Mouse (Mus musculus): ENCODE results near the gene Sh3bp5l. TPM values are rescaled to one million over a fixed set of nuclear protein-coding genes. Genes with fewer than 3 reads are reported as not detected.
"Not testable (repeated sequence)": the region's sequence is repeated elsewhere in the genome, so short reads cannot be mapped to it uniquely, and the experiment has no call there.

Sh3bp5l gene
- polyA plus RNA-seq, 1 experiment from 2014 or later: 17.0 TPM

GRCm38 (mm10) chr11:58301837-58302754 is 28.4 kb upstream of the Sh3bp5l start:
- no peaks in the 10 kb centered on the region for H3K27me3 ChIP-seq (ENCODE audit: control insufficient read depth, insufficient read depth, low read depth, low read length)
- H3K9me3 ChIP-seq (replicated peaks; ENCODE audit: control insufficient read depth, low read length): no peaks in the 10 kb centered on the region
- no peaks in the 10 kb centered on the region for H3K36me3 ChIP-seq (ENCODE audit: control insufficient read depth, insufficient read depth)
- H3K27ac ChIP-seq (ENCODE audit: low read length): peak overlapping the region; percentile 83
- peak overlapping the region; percentile 72 for H3K9ac ChIP-seq (ENCODE audit: low read depth, low read length)
- peak overlapping the region; percentile 79 for H3K4me2 ChIP-seq (ENCODE audit: low read depth, low read length)
- H3K4me1 ChIP-seq (ENCODE audit: control insufficient read depth, low read depth, low read length): peaks cover 19% of the 10 kb centered on the region
- H3K4me3 ChIP-seq (ENCODE audit: low read depth, low read length): peak overlapping the region; percentile 73
- peak; percentile 85 for ATAC-seq (ENCODE audit: low read depth)
- WGBS (ENCODE audit: insufficient replicate concordance): under 1% methylated on average over 36 of the region's 36 CpGs

DNA sequence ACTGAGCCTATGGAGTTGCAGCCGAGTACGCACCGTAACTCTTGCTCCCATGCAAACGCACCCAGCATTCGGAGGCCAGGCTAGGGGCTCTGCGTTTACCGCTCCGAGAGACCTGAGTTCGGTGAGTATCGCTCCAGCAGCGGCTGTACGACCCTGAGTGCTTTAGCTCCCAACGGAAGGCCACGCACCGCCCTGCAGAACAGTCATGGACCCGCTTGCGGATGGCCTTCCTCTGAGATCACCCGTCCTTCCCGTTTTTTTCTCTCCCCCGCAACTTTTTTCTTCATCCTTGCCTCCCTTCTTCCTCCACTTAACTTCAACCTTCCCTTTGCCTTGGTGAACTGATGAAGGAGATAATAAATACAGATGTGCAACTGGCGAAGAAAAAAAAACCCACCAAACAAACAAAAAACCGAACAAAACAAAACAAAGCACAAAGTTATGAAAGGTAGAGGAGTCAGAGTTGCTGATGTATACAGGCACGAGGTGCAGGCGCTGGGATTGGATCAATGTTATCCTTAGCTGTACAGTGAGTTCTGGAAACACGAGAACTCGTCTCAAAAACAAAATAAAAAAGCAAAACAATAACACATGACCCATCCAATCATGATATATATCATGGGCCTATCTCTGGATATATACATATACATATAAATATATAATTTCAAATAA is 27.6 kb upstream of the Sh3bp5l start:
- H3K4me3 ChIP-seq (ENCODE audit: low read depth, low read length): peak overlapping the region; percentile 73
- peak overlapping the region; percentile 83 for H3K27ac ChIP-seq (ENCODE audit: low read length)
- H3K4me1 ChIP-seq (ENCODE audit: control insufficient read depth, low read depth, low read length): peaks cover 26% of the 10 kb centered on the region
- under 1% methylated on average over 26 of the region's 26 CpGs for WGBS (ENCODE audit: insufficient replicate concordance)
- H3K9ac ChIP-seq (ENCODE audit: low read depth, low read length): peak overlapping the region; percentile 72
- no peaks in the 10 kb centered on the region for H3K36me3 ChIP-seq (ENCODE audit: control insufficient read depth, insufficient read depth)
- H3K9me3 ChIP-seq (replicated peaks; ENCODE audit: control insufficient read depth, low read length): no peaks in the 10 kb centered on the region
- peak overlapping the region; percentile 79 for H3K4me2 ChIP-seq (ENCODE audit: low read depth, low read length)
- ATAC-seq (ENCODE audit: low read depth): no peak; the same call in 1 of the 2 replicates
- H3K27me3 ChIP-seq (ENCODE audit: control insufficient read depth, insufficient read depth, low read depth, low read length): no peaks in the 10 kb centered on the region

- peak overlapping the region; percentile 8; the same call in 1 of the 2 replicates for H3K9ac ChIP-seq (ENCODE audit: low read depth, low read length)
- WGBS (ENCODE audit: insufficient replicate concordance): 46% methylated on average over 7 of the region's 7 CpGs
Observed at GRCm38 (mm10) chr11:58303594-58303993, 26.9 kb upstream of the Sh3bp5l start.

GRCm38 (mm10) chr11:58305299-58305698 is 25.2 kb upstream of the Sh3bp5l start:
- not testable (repeated sequence) for H3K27ac ChIP-seq (ENCODE audit: low read length); H3K36me3 ChIP-seq (ENCODE audit: control insufficient read depth, insufficient read depth); H3K27me3 ChIP-seq (ENCODE audit: control insufficient read depth, insufficient read depth, low read depth, low read length); H3K4me2 ChIP-seq (ENCODE audit: low read depth, low read length); ATAC-seq (ENCODE audit: low read depth); H3K9me3 ChIP-seq (replicated peaks; ENCODE audit: control insufficient read depth, low read length); H3K9ac ChIP-seq (ENCODE audit: low read depth, low read length); H3K4me3 ChIP-seq (ENCODE audit: low read depth, low read length)
- H3K4me1 ChIP-seq (ENCODE audit: control insufficient read depth, low read depth, low read length): peaks cover 29% of the 10 kb centered on the region
- 82% methylated on average over 8 of the region's 8 CpGs for WGBS (ENCODE audit: insufficient replicate concordance)

More at GRCm38 (mm10) chr11:58303594-58303993, 26.9 kb upstream of the Sh3bp5l start:
- no peaks in the 10 kb centered on the region for H3K27me3 ChIP-seq (ENCODE audit: control insufficient read depth, insufficient read depth, low read depth, low read length)
- peaks cover 29% of the 10 kb centered on the region for H3K4me1 ChIP-seq (ENCODE audit: control insufficient read depth, low read depth, low read length)
- H3K4me3 ChIP-seq (ENCODE audit: low read depth, low read length): no peak overlapping the region; the same call in none of the 2 replicates
- no peaks in the 10 kb centered on the region for H3K9me3 ChIP-seq (replicated peaks; ENCODE audit: control insufficient read depth, low read length)
- peak overlapping the region; percentile 79 for H3K4me2 ChIP-seq (ENCODE audit: low read depth, low read length)
- peak overlapping the region; percentile 1; the same call in 1 of the 2 replicates for H3K27ac ChIP-seq (ENCODE audit: low read length)
- no peak for ATAC-seq (ENCODE audit: low read depth)
- H3K36me3 ChIP-seq (ENCODE audit: control insufficient read depth, insufficient read depth): no peaks in the 10 kb centered on the region

GRCm38 (mm10) chr11:58306860-58307308 is 23.6 kb upstream of the Sh3bp5l start, which contains the start of gene Zfp692:
TSS of gene Zfp692 (plus strand) at chr11:58307069.
- no peaks in the 10 kb centered on the region for H3K27me3 ChIP-seq (ENCODE audit: control insufficient read depth, insufficient read depth, low read depth, low read length)
- H3K27ac ChIP-seq (ENCODE audit: low read length): peak within 1 kb of the TSS; percentile 78
- H3K36me3 ChIP-seq (ENCODE audit: control insufficient read depth, insufficient read depth): no peaks in the 10 kb centered on the region
- peak within 1 kb of the TSS; percentile 76 for H3K4me3 ChIP-seq (ENCODE audit: low read depth, low read length)
- ATAC-seq (ENCODE audit: low read depth): peak; percentile 57
- no peaks in the 10 kb centered on the region for H3K9me3 ChIP-seq (replicated peaks; ENCODE audit: control insufficient read depth, low read length)
- WGBS (ENCODE audit: insufficient replicate concordance): under 1% methylated on average over 34 of the region's 34 CpGs
- peaks cover 25% of the 10 kb centered on the region for H3K4me1 ChIP-seq (ENCODE audit: control insufficient read depth, low read depth, low read length)
- peak within 1 kb of the TSS; percentile 100 for H3K4me2 ChIP-seq (ENCODE audit: low read depth, low read length)
- H3K9ac ChIP-seq (ENCODE audit: low read depth, low read length): peak within 1 kb of the TSS; percentile 81

DNA sequence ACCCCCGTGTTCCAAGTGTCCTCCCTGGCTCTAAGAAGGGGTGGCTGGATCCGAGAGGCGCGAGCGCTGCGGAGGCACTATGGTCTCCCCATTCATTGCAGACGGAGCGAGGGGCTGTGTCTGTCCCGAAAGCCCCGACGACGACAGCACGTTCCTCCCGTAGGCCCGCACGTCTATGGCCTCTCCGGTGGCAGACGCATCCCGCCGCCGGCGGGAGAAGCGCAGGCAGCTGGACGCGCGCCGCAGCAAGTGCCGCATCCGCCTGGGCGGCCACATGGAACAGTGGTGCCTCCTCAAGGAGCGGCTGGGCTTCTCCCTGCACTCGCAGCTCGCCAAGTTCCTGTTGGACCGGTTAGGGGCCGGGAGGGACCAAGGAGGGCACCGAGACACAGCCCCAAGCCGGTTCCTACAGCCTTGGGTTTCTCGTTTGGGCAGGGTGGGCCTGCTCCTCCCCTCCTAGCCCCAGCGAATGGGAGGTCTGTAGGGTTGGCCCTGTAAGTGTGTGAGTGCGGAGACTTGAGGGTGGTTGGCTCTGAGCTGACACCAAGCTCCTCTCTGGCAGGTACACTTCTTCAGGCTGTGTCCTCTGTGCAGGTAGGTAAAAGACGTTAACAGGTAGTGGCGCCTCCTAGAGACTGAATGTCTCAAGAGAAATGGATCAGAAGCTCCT is 23.0 kb upstream of the Sh3bp5l start:
- no peaks in the 10 kb centered on the region for H3K36me3 ChIP-seq (ENCODE audit: control insufficient read depth, insufficient read depth)
- under 1% methylated on average over 42 of the region's 42 CpGs for WGBS (ENCODE audit: insufficient replicate concordance)
- H3K4me3 ChIP-seq (ENCODE audit: low read depth, low read length): peak overlapping the region; percentile 76
- no peaks in the 10 kb centered on the region for H3K27me3 ChIP-seq (ENCODE audit: control insufficient read depth, insufficient read depth, low read depth, low read length)
- peak overlapping the region; percentile 100 for H3K4me2 ChIP-seq (ENCODE audit: low read depth, low read length)
- no peaks in the 10 kb centered on the region for H3K9me3 ChIP-seq (replicated peaks; ENCODE audit: control insufficient read depth, low read length)
- H3K9ac ChIP-seq (ENCODE audit: low read depth, low read length): peak overlapping the region; percentile 81
- H3K4me1 ChIP-seq (ENCODE audit: control insufficient read depth, low read depth, low read length): peaks cover 25% of the 10 kb centered on the region
- peak overlapping the region; percentile 78 for H3K27ac ChIP-seq (ENCODE audit: low read length)
- peak; percentile 64 for ATAC-seq (ENCODE audit: low read depth)

- 92% methylated on average over 9 of the region's 9 CpGs for WGBS (ENCODE audit: insufficient replicate concordance)
- Histone ChIP-seq H3K27ac (ENCODE audit: low read length) (no peak overlapping the region), H3K4me3 (ENCODE audit: low read depth, low read length) (no peak overlapping the region), H3K36me3 (ENCODE audit: control insufficient read depth, insufficient read depth) (no peaks in the 10 kb centered on the region), H3K9ac (ENCODE audit: low read depth, low read length) (no peak overlapping the region), H3K9me3 (replicated peaks; ENCODE audit: control insufficient read depth, low read length) (no peaks in the 10 kb centered on the region), H3K27me3 (ENCODE audit: control insufficient read depth, insufficient read depth, low read depth, low read length) (no peaks in the 10 kb centered on the region), H3K4me1 (ENCODE audit: control insufficient read depth, low read depth, low read length) (peaks cover 19% of the 10 kb centered on the region), H3K4me2 (ENCODE audit: low read depth, low read length) (no peak overlapping the region)
- ATAC-seq (ENCODE audit: low read depth): no peak
Observed at GRCm38 (mm10) chr11:58308661-58309060, 21.9 kb upstream of the Sh3bp5l start.

DNA sequence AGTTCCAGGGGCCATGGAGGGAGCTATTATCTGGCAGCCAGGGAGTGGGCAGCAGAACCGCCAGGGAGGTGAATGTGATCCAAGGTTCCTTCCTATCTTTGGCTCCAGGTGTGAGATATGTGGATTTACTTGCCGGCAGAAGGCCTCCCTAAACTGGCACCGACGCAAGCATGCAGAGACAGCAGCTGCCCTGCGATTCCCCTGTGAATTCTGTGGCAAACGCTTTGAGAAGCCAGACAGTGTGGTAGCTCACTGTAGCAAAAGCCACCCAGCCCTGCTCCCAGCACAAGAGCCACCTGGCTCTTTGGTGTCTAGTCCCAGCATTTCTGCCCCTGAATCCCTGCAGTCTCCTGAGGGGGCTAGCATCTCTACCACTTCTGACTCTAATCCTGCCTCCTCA is 16.5 kb upstream of the Sh3bp5l start:
- no peaks in the 10 kb centered on the region for H3K4me1 ChIP-seq (ENCODE audit: control insufficient read depth, low read depth, low read length)
- no peak overlapping the region for H3K27ac ChIP-seq (ENCODE audit: low read length)
- no peaks in the 10 kb centered on the region for H3K9me3 ChIP-seq (replicated peaks; ENCODE audit: control insufficient read depth, low read length)
- no peak for ATAC-seq (ENCODE audit: low read depth)
- H3K36me3 ChIP-seq (ENCODE audit: control insufficient read depth, insufficient read depth): peaks cover 27% of the 10 kb centered on the region
- H3K4me2 ChIP-seq (ENCODE audit: low read depth, low read length): no peak overlapping the region
- H3K27me3 ChIP-seq (ENCODE audit: control insufficient read depth, insufficient read depth, low read depth, low read length): no peaks in the 10 kb centered on the region
- no peak overlapping the region for H3K9ac ChIP-seq (ENCODE audit: low read depth, low read length)
- no peak overlapping the region for H3K4me3 ChIP-seq (ENCODE audit: low read depth, low read length)
- 73% methylated on average over 6 of the region's 6 CpGs for WGBS (ENCODE audit: insufficient replicate concordance)

Measured in liver, embryonic 16.5 days (tissue).